Mouse (Mus musculus) hindbrain, embryonic 16.5 days (tissue): ENCODE measurements around the gene Fli1. TPM values are rescaled to one million over a fixed set of nuclear protein-coding genes. Genes with fewer than 3 reads are reported as not detected.

Source experiments
- ATAC-seq: fragments of 200-750 bp; cut with Nextera tagmentation; 2 replicates; pipeline ENCODE4 v1.8.0; 2017; ENCODE audit warnings: moderate TSS enrichment, moderate library complexity
- H3K27ac ChIP-seq: fragments of 300-500 bp; sonication (generic); 2 replicates; pipeline ENCODE4 v1.5.1; 2014; ENCODE audit warnings: low read depth, mild to moderate bottlenecking, control low read depth, low read length, moderate library complexity
- H3K27me3 ChIP-seq: fragments of 300-500 bp; sonication (generic); replicated peaks from 2 replicates; pipeline ENCODE4 v1.6.1; 2014; ENCODE audit warnings: low read length; ENCODE audit not compliant: control insufficient read depth, insufficient read depth
- H3K36me3 ChIP-seq: fragments of 300-500 bp; sonication (generic); 2 replicates; pipeline ENCODE4 v1.6.1; 2014; ENCODE audit warnings: mild to moderate bottlenecking, low read length, moderate library complexity, mixed read lengths; ENCODE audit not compliant: control insufficient read depth, insufficient read depth
- H3K4me1 ChIP-seq: fragments of 300-500 bp; sonication (generic); 2 replicates; pipeline ENCODE4 v1.6.1; 2014; ENCODE audit warnings: low read depth, low read length; ENCODE audit not compliant: control insufficient read depth, insufficient read depth
- H3K4me2 ChIP-seq: fragments of 300-500 bp; sonication (generic); 2 replicates; pipeline ENCODE4 v1.6.1; 2014; ENCODE audit warnings: mild to moderate bottlenecking, low read length, control low read depth, moderate library complexity
- H3K4me3 ChIP-seq: fragments of 300-500 bp; sonication (generic); 2 replicates; pipeline ENCODE4 v1.5.1; 2014; ENCODE audit warnings: mild to moderate bottlenecking, low read length, control low read depth, moderate library complexity
- H3K9ac ChIP-seq: fragments of 300-500 bp; sonication (generic); 2 replicates; pipeline ENCODE4 v1.6.1; 2014; ENCODE audit warnings: low read depth, mild to moderate bottlenecking, control low read depth, low read length, moderate library complexity
- H3K9me3 ChIP-seq: fragments of 300-500 bp; sonication (generic); 2 replicates; pipeline ENCODE4 v1.6.1; 2014; ENCODE audit warnings: mild to moderate bottlenecking, low read length, moderate library complexity; ENCODE audit not compliant: control insufficient read depth
- WGBS: fragments of 180-500 bp; shearing (Covaris S2); extraction: QIAGEN DNeasy Blood & Tissue Kit; methylation state at CpG from one replicate; pipeline ENCODE4 v1.1.7; 2014; 5-methylcytosine and 5-hydroxymethylcytosine counted together
- polyA plus RNA-seq: library from polyadenylated mRNA; unstranded; fragments of >200 nt; fragmentation: Nextera tagmentation; extraction: Ambion mirVana; gene quantifications from 2 replicates; pipeline ENCODE4 v1.2.1, GENCODE M21; 2015

Fli1 gene
- polyA plus RNA-seq, 1 experiment from 2014 or later, result 6.4 TPM

GRCm38 (mm10) chr9:32559859-32560258 lies 17.2 kb upstream of the Fli1 start:
- ATAC-seq, result no peak
- 59% methylated on average over 8 of the region's 8 CpGs for WGBS

GRCm38 (mm10) chr9:32559454-32559853 lies 16.8 kb upstream of the Fli1 start:
- Histone ChIP-seq H3K9ac (no peak overlapping the region), H3K36me3 (no peaks in the 10 kb centered on the region), H3K4me2 (no peak overlapping the region), H3K4me3 (no peak overlapping the region), H3K9me3 (no peaks in the 10 kb centered on the region), H3K4me1 (no peaks in the 10 kb centered on the region), H3K27me3 (no peaks in the 10 kb centered on the region), H3K27ac (no peak overlapping the region)
- ATAC-seq, result no peak

More at GRCm38 (mm10) chr9:32559859-32560258, 17.2 kb upstream of the Fli1 start:
- H3K9me3 ChIP-seq, result no peaks in the 10 kb centered on the region
- H3K4me1 ChIP-seq, result no peaks in the 10 kb centered on the region
- H3K27me3 ChIP-seq, result no peaks in the 10 kb centered on the region
- H3K9ac ChIP-seq, result no peak overlapping the region
- no peak overlapping the region for H3K27ac ChIP-seq
- H3K4me3 ChIP-seq, result no peak overlapping the region
- H3K4me2 ChIP-seq, result no peak overlapping the region
- no peaks in the 10 kb centered on the region for H3K36me3 ChIP-seq

- Histone ChIP-seq H3K4me3 (no peak overlapping the region), H3K9ac (no peak overlapping the region), H3K36me3 (no peaks in the 10 kb centered on the region), H3K9me3 (no peaks in the 10 kb centered on the region), H3K27me3 (no peaks in the 10 kb centered on the region), H3K27ac (no peak overlapping the region), H3K4me1 (no peaks in the 10 kb centered on the region), H3K4me2 (no peak overlapping the region)
- WGBS, result 86% methylated on average over 7 of the region's 7 CpGs
- no peak for ATAC-seq
Observed at GRCm38 (mm10) chr9:32556313-32556712, 13.7 kb upstream of the Fli1 start.

GRCm38 (mm10) chr9:32555279-32555678 lies 12.6 kb upstream of the Fli1 start:
- H3K9me3 ChIP-seq, result no peaks in the 10 kb centered on the region
- H3K4me2 ChIP-seq, result no peak overlapping the region
- H3K4me1 ChIP-seq, result no peaks in the 10 kb centered on the region
- no peak overlapping the region for H3K27ac ChIP-seq
- H3K36me3 ChIP-seq, result no peaks in the 10 kb centered on the region
- no peak overlapping the region for H3K4me3 ChIP-seq
- no peak for ATAC-seq
- H3K27me3 ChIP-seq, result peaks cover 3% of the 10 kb centered on the region; the same call in 1 of the 2 replicates
- no peak overlapping the region for H3K9ac ChIP-seq
- 87% methylated on average over 3 of the region's 3 CpGs for WGBS

GRCm38 (mm10) chr9:32550541-32550940 lies 7.9 kb upstream of the Fli1 start:
- Histone ChIP-seq H3K27ac (no peak overlapping the region), H3K4me1 (peaks cover under 1% of the 10 kb centered on the region), H3K4me3 (no peak overlapping the region), H3K36me3 (no peaks in the 10 kb centered on the region), H3K27me3 (peaks cover 29% of the 10 kb centered on the region), H3K9me3 (no peaks in the 10 kb centered on the region), H3K9ac (no peak overlapping the region), H3K4me2 (no peak overlapping the region)
- no peak for ATAC-seq
- WGBS, result 5% methylated on average over 10 of the region's 10 CpGs

GRCm38 (mm10) chr9:32549462-32550384 lies 7.1 kb upstream of the Fli1 start:
- H3K9me3 ChIP-seq, result no peaks in the 10 kb centered on the region
- no peak overlapping the region for H3K4me2 ChIP-seq
- no peak overlapping the region for H3K9ac ChIP-seq
- H3K36me3 ChIP-seq, result no peaks in the 10 kb centered on the region
- 25% methylated on average over 6 of the region's 6 CpGs for WGBS
- H3K4me3 ChIP-seq, result no peak overlapping the region
- no peak overlapping the region for H3K27ac ChIP-seq
- H3K4me1 ChIP-seq, result peaks cover 6% of the 10 kb centered on the region
- no peak for ATAC-seq
- H3K27me3 ChIP-seq, result peaks cover 34% of the 10 kb centered on the region

GRCm38 (mm10) chr9:32546731-32547130 lies 4.1 kb upstream of the Fli1 start:
- 22% methylated on average over 2 of the region's 2 CpGs for WGBS
- Histone ChIP-seq H3K27ac (no peak overlapping the region), H3K36me3 (no peaks in the 10 kb centered on the region), H3K4me1 (peaks cover 20% of the 10 kb centered on the region), H3K4me2 (no peak overlapping the region), H3K27me3 (peaks cover 51% of the 10 kb centered on the region), H3K9ac (no peak overlapping the region), H3K4me3 (no peak overlapping the region), H3K9me3 (0 out of 2 replicates have a peak, but pooled peaks cover 3% of the 10 kb centered on the region)
- no peak for ATAC-seq

GRCm38 (mm10) chr9:32544731-32545661 lies 2.3 kb upstream of the Fli1 start:
- Histone ChIP-seq H3K27ac (no peak overlapping the region), H3K9me3 (0 out of 2 replicates have a peak, but pooled peaks cover 3% of the 10 kb centered on the region), H3K4me1 (peaks cover 36% of the 10 kb centered on the region), H3K9ac (no peak overlapping the region), H3K36me3 (no peaks in the 10 kb centered on the region), H3K27me3 (peaks cover 50% of the 10 kb centered on the region), H3K4me2 (peak overlapping the region; percentile 37), H3K4me3 (no peak overlapping the region)
- under 1% methylated on average over 39 of the region's 40 CpGs for WGBS
- ATAC-seq, result no peak
